ENCODE assay signal across 8 mouse cellular contexts in the genomic region with DNA sequence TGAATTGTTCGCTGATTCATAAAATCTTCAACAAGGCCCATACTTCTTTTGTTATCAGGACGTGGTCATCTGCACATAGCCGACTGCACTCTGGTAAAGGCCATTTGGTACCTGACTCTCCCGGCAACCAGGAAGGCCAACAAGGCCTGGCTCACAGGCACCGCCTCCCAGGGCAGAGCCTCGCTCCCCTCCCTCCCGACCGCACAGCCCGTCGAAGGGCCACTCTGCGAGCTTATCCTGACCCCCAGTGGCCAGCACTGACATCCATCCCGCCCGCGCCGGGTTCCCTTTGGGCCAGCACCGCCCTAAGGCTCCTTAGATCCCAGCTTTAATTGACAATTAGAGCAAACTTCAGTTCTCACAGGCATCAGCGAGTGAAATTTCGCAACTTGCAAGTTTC.
A peak's percentile ranks its signal among the peaks of the same experiment; 100 is the strongest.
DNase-seq lines count a peak whose midpoint lies in the region; ATAC-seq and TF ChIP-seq lines count a peak whose summit lies in the region.

No protein-coding gene starts in this region.

- no peaks in the 10 kb centered on the region for H3K27me3 ChIP-seq in forebrain, embryonic 11.5 days (ENCODE audit: control insufficient read depth, insufficient read depth, low read length)
- H3K27me3 ChIP-seq in lung, embryonic 16.5 days (ENCODE audit: control insufficient read depth, insufficient read depth, low read depth, low read length) = no peaks in the 10 kb centered on the region

- peak overlapping the region; percentile 12; the same call in 1 of the 2 replicates for H3K4me3 ChIP-seq in forebrain, embryonic 11.5 days (ENCODE audit: low read depth, low read length)
- peak overlapping the region; percentile 48 for H3K4me3 ChIP-seq in lung, embryonic 16.5 days (ENCODE audit: low read length)
- H3K4me3 ChIP-seq in olfactory bulb, adult 2 months (ENCODE audit: insufficient read depth, low read depth, low read length) = no peak overlapping the region

- no peaks in the 10 kb centered on the region for H3K36me3 ChIP-seq in forebrain, embryonic 11.5 days (ENCODE audit: control insufficient read depth, insufficient read depth, low read length)
- no peaks in the 10 kb centered on the region for H3K36me3 ChIP-seq in lung, embryonic 16.5 days (ENCODE audit: control insufficient read depth, insufficient read depth, low read length)

- peak overlapping the region; percentile 42 for H3K4me2 ChIP-seq in forebrain, embryonic 11.5 days (ENCODE audit: low read depth, low read length, severe bottlenecking)
- peak overlapping the region; percentile 68 for H3K4me2 ChIP-seq in lung, embryonic 16.5 days (ENCODE audit: low read depth, low read length)

- intact Hi-C loops in heart, postnatal 10 days (cut with DNase I) = loop anchor here (10.0 kb wide), 1 partner anchor 786 kb away; no protein-coding TSS in a partner anchor

- no peak for TF ChIP-seq POLR2A in brain, embryonic 14.5 days (IDR thresholded peaks at IDR 0.05; ENCODE audit: borderline replicate concordance, extremely low read depth, insufficient read depth, insufficient read length, poor library complexity, severe bottlenecking)
- no peak for TF ChIP-seq POLR2A in olfactory bulb, adult 2 months (IDR thresholded peaks at IDR 0.05; ENCODE audit: insufficient read depth, low read depth, low read length)

- ATAC-seq in forebrain, embryonic 11.5 days (replicated peaks; ENCODE audit: low FRiP score) = peak; percentile 88
- peak; percentile 99 for ATAC-seq in lung, embryonic 16.5 days (ENCODE audit: low read depth)

- H3K9ac ChIP-seq in forebrain, embryonic 11.5 days (ENCODE audit: low read length) = no peak overlapping the region
- H3K9ac ChIP-seq in lung, embryonic 16.5 days (ENCODE audit: low read length) = peak overlapping the region; percentile 59

- H3K4me1 ChIP-seq in forebrain, embryonic 11.5 days (replicated peaks; ENCODE audit: control insufficient read depth, insufficient read depth, low read length) = peaks cover 14% of the 10 kb centered on the region
- H3K4me1 ChIP-seq in lung, embryonic 16.5 days (replicated peaks; ENCODE audit: control insufficient read depth, insufficient read depth, low read length) = no peaks in the 10 kb centered on the region; the same call in 1 of the 2 replicates
- H3K4me1 ChIP-seq in olfactory bulb, adult 2 months (ENCODE audit: control insufficient read depth, insufficient read depth, low read length) = peaks cover 10% of the 10 kb centered on the region

- TF ChIP-seq CTCF in brain, embryonic 14.5 days (IDR thresholded peaks at IDR 0.05; ENCODE audit: borderline replicate concordance, extremely low read depth, insufficient read depth, insufficient read length) = peak; percentile 74
- peak; percentile 39; the same call in 1 of the 2 replicates for TF ChIP-seq CTCF in olfactory bulb, adult 2 months (IDR thresholded peaks at IDR 0.05; ENCODE audit: insufficient read depth, low read depth, low read length)

- WGBS in forebrain, embryonic 11.5 days = 2% methylated on average over 18 of the region's 18 CpGs
- 2% methylated on average over 18 of the region's 18 CpGs for WGBS in lung, embryonic 16.5 days
- WGBS in olfactory bulb, adult 2 months = 21% methylated on average over 18 of the region's 18 CpGs

- DNase-seq in CD8-positive naive resting alpha-beta T cell, adult 2 months (ENCODE audit: low read depth in 2 of 2, low spot score in 2 of 2) = peak; percentile 36 to 50
- peak; percentile 82 for DNase-seq in brain, embryonic 14.5 days (ENCODE audit: low read depth)
- peak; percentile 90 for DNase-seq in forebrain, embryonic 11.5 days (ENCODE audit: low spot score)
- peak; percentile 82 to 86 for DNase-seq in heart, postnatal 10 days
- peak; percentile 71 to 85 for DNase-seq in kidney, postnatal 36 days
- DNase-seq in thymus, postnatal 10 days (ENCODE audit: low spot score in 2 of 2) = peak; percentile 26 to 57

- no peak overlapping the region for H3K27ac ChIP-seq in forebrain, embryonic 11.5 days (ENCODE audit: low read depth, low read length)
- no peak overlapping the region for H3K27ac ChIP-seq in lung, embryonic 16.5 days (ENCODE audit: low read length)
- no peak overlapping the region for H3K27ac ChIP-seq in olfactory bulb, adult 2 months (ENCODE audit: insufficient read depth, low read depth, low read length)

- no peaks in the 10 kb centered on the region for H3K9me3 ChIP-seq in forebrain, embryonic 11.5 days (ENCODE audit: control insufficient read depth, low read length)
- H3K9me3 ChIP-seq in lung, embryonic 16.5 days (ENCODE audit: control insufficient read depth, low read length) = no peaks in the 10 kb centered on the region
